Mouse (Mus musculus) limb, embryonic 14.5 days (tissue): ENCODE data around the gene Dmrta2. TPM values are rescaled to one million over a fixed set of nuclear protein-coding genes. Genes with fewer than 3 reads are reported as not detected.

ENCODE experiments used
- ATAC-seq: fragments of 200-750 bp; cut with Nextera tagmentation; 2 replicates; pipeline ENCODE4 v1.8.0; 2017; ENCODE audit warnings: low read depth, moderate number of reproducible peaks, moderate TSS enrichment; ENCODE audit not compliant: low FRiP score
- DNase-seq: peaks from one replicate; pipeline ENCODE4 v3.0.0-alpha.2; 2015; ENCODE audit warnings: low spot score
- H3K27ac ChIP-seq: fragments of 300-500 bp; sonication (generic); replicated peaks from 2 replicates; pipeline ENCODE4 v1.5.1; 2014; ENCODE audit warnings: low read depth, mild to moderate bottlenecking, low read length, moderate library complexity, mixed read lengths
- H3K27me3 ChIP-seq: fragments of 300-500 bp; sonication (generic); 2 replicates; pipeline ENCODE4 v1.6.1; 2014; ENCODE audit warnings: low read length, mixed read lengths; ENCODE audit not compliant: control insufficient read depth, insufficient read depth
- H3K36me3 ChIP-seq: fragments of 300-500 bp; sonication (generic); 2 replicates; pipeline ENCODE4 v1.6.1; 2014; ENCODE audit warnings: mild to moderate bottlenecking, low read length, moderate library complexity, mixed read lengths; ENCODE audit not compliant: control insufficient read depth, insufficient read depth
- H3K4me1 ChIP-seq: fragments of 300-500 bp; sonication (generic); 2 replicates; pipeline ENCODE4 v1.6.1; 2014; ENCODE audit warnings: antibody characterized with exemption, low read length, mixed read lengths; ENCODE audit not compliant: control insufficient read depth, insufficient read depth
- H3K4me2 ChIP-seq: fragments of 300-500 bp; sonication (generic); replicated peaks from 2 replicates; pipeline ENCODE4 v1.6.1; 2014; ENCODE audit warnings: low read depth, mild to moderate bottlenecking, low read length, moderate library complexity; ENCODE audit not compliant: severe bottlenecking
- H3K4me3 ChIP-seq: fragments of 300-500 bp; sonication (generic); replicated peaks from 2 replicates; pipeline ENCODE4 v1.5.1; 2014; ENCODE audit warnings: low read length
- H3K9ac ChIP-seq: fragments of 300-500 bp; sonication (generic); 2 replicates; pipeline ENCODE4 v1.6.1; 2014; ENCODE audit warnings: mild to moderate bottlenecking, low read depth, low read length, moderate library complexity; ENCODE audit not compliant: severe bottlenecking
- H3K9me3 ChIP-seq: fragments of 300-500 bp; sonication (generic); 2 replicates; pipeline ENCODE4 v1.6.1; 2016; ENCODE audit warnings: low read length; ENCODE audit not compliant: control insufficient read depth
- POLR2A ChIP-seq: fragments of 200-500 bp; IDR thresholded peaks from 2 replicates; pipeline ENCODE4 v1.8.0; 2012; ENCODE audit warnings: inconsistent platforms, mild to moderate bottlenecking, moderate library complexity, borderline replicate concordance; ENCODE audit not compliant: insufficient read depth, insufficient read length; ENCODE audit errors: extremely low read depth
- WGBS: fragments of 180-500 bp; shearing (Covaris S2); extraction: QIAGEN DNeasy Blood & Tissue Kit; methylation state at CpG from one replicate; pipeline ENCODE4 v1.1.7; 2014; 5-methylcytosine and 5-hydroxymethylcytosine counted together
- polyA plus RNA-seq, 2 experiments: library from polyadenylated mRNA; depleted of rRNA in 1 of 2; stranded (reverse) in 1 of 2; unstranded in 1 of 2; fragments of >200 nt; fragmentation: Nextera tagmentation in 1 of 2; extraction: Ambion mirVana in 1 of 2; gene quantifications; 2 replicates each; pipeline versions ENCODE4 v1.2.1 to v1.2.3; 2012 to 2014

The Dmrta2 gene
- polyA plus RNA-seq, 2 experiments, result 0.82 TPM; not detected in 1

DNA sequence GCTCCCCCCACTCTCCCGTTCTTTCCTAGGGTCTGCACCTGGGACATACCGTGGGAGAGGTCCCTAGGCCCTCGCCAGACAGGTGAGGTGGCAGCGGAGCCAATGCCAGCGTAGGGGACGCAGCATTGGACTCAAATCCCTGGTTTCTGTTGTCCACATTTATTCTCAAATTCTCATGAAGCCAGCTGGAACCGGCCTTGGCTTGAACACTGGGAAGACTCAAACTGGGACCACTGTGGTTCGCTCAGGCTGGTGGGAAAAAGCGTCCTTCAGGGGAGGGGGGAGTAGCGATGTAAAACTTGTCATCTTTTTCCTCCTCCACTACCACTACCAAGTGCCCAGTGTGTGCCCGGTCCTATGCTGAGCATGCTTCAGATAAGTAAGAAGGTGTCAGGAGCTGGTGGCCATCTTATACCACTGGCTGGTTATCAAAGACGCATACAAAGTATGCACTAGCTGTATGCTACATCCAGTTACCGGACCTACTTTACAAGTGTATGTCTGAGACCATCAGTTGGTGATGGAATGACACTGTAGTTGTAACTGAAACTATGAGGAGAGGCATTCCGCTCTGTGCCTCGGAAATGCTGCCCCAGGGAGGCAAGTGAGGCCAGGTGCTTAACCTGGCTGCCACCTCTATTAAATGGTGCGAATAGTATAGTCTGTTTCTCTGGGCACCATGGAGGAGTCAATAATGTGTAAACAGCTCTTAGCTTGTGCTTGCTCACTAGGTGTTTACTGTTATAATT is 7.7 kb downstream of the Dmrta2 start:
- WGBS, result 6% methylated on average over 16 of the region's 16 CpGs
- DNase-seq, result no peak

DNA sequence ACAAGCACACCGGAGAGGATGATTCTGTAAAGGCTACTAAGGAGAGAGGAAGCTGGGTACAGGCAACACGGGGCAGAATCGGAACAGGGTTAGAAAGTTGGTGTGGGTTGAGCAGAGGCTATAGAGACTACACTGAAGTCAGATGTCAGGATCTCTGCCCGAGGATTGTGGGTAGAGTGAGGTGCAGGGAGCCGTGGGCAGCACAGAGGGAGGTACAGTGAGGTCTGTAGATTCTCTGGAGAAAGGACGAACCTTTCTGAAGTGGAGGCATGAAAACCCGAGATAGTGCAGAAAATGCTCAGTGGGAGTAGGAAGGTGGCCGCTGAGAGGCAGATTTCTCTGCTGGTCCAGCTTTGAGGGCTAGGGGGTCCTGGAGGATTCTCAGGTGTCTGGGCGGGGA is 8.4 kb downstream of the Dmrta2 start:
- Histone ChIP-seq H3K4me2 (no peak overlapping the region), H3K36me3 (no peaks in the 10 kb centered on the region), H3K9me3 (no peaks in the 10 kb centered on the region), H3K4me1 (peaks cover 9% of the 10 kb centered on the region; the same call in 1 of the 2 replicates), H3K27me3 (peaks cover 92% of the 10 kb centered on the region), H3K27ac (no peak overlapping the region), H3K9ac (no peak overlapping the region), H3K4me3 (no peak overlapping the region)
- DNase-seq, result no peak
- 4% methylated on average over 9 of the region's 9 CpGs for whole genome bisulfite sequencing
- no peak for ATAC-seq
- no peak for TF ChIP-seq POLR2A

More for the DNA sequence above, 7.7 kb downstream of the Dmrta2 start:
- no peak for ATAC-seq
- Histone ChIP-seq H3K36me3 (no peaks in the 10 kb centered on the region), H3K4me3 (no peak overlapping the region), H3K9me3 (no peaks in the 10 kb centered on the region), H3K4me2 (no peak overlapping the region), H3K4me1 (peaks cover 9% of the 10 kb centered on the region; the same call in 1 of the 2 replicates), H3K27me3 (peaks cover 95% of the 10 kb centered on the region), H3K9ac (no peak overlapping the region), H3K27ac (no peak overlapping the region)
- no peak for TF ChIP-seq POLR2A

DNA sequence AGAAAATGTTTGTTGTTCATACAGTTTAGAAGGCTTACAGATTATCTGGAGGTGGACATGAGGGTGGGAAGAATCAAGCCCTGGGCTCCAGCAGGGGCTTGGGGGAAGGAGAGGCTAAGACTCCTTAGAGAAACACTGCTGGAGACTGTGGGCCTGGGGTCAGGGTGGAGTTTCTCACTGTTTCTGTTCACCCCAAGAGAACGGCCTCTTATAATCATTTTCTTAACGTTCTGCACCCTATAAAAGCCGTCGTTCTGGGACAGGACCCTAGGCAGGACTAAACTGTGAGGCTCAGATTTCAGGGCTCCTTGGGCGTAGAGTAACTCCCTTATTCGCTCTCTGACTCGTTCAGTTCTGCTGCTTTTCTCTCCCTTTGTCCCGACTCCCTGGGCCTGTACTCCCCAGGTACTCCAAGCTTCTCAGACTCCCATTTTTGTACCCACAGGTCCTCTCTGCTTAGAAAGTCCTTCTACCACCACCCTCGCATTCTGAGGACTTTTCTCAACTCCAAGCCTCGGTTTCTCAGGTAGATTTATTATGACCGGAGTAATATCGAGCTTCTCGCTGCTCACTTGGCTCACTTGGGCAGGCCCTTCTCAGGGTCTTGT is 9.0 kb downstream of the Dmrta2 start:
- Histone ChIP-seq H3K27me3 (peaks cover 90% of the 10 kb centered on the region), H3K4me2 (no peak overlapping the region), H3K27ac (no peak overlapping the region), H3K4me3 (no peak overlapping the region), H3K36me3 (no peaks in the 10 kb centered on the region), H3K4me1 (peaks cover 9% of the 10 kb centered on the region; the same call in 1 of the 2 replicates), H3K9ac (no peak overlapping the region), H3K9me3 (no peaks in the 10 kb centered on the region)
- TF ChIP-seq POLR2A, result no peak
- 4% methylated on average over 13 of the region's 13 CpGs for WGBS
- ATAC-seq (no peak), DNase-seq (no peak)

DNA sequence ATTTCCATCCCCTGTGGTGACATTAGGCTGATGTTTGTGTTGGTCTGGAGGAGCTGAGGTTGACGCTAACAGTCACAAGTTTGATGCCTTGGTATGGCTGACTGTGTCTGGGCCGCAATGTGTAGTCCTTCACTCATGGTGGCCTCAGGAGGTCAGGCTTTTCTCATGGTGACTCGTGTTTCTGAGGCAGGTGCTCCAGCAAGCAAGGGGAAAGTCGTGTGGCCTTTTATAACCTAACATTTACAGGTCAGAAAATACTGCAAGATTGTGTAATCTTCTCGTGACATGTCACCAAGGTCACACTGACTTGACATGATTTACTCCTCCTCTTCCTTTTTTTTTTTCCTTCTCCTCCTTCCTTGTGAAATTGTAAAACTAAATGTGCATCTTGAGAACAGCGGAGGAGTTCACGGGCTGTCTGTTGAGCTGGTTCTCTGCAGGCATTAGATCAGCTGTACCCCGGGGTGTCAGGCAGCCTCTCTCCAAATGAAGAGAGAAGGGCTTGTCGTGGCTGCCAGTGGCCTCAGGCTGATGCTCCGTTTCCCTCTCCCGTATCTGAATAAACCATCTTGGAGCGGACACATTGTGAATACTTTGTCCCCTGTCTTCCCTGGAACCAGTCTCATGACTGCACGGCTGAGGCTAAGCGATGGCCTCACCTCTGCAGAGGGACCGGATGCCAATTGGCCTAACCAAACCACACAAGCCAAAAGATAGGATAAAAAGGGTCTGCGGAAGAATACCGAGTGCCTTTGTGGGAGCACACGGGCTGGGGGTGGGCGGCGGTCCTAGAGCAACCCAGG is 9.9 kb downstream of the Dmrta2 start:
- no peak for TF ChIP-seq POLR2A
- H3K9me3 ChIP-seq, result no peaks in the 10 kb centered on the region
- WGBS, result 6% methylated on average over 20 of the region's 20 CpGs
- ATAC-seq (no peak), DNase-seq (no peak)
- no peaks in the 10 kb centered on the region for H3K36me3 ChIP-seq
- H3K4me1 ChIP-seq, result 0 out of 2 replicates have a peak, but pooled peaks cover 5% of the 10 kb centered on the region
- peaks cover 89% of the 10 kb centered on the region for H3K27me3 ChIP-seq
- H3K4me2 ChIP-seq, result no peak overlapping the region
- no peak overlapping the region for H3K4me3 ChIP-seq
- no peak overlapping the region for H3K9ac ChIP-seq
- H3K27ac ChIP-seq, result no peak overlapping the region

DNA sequence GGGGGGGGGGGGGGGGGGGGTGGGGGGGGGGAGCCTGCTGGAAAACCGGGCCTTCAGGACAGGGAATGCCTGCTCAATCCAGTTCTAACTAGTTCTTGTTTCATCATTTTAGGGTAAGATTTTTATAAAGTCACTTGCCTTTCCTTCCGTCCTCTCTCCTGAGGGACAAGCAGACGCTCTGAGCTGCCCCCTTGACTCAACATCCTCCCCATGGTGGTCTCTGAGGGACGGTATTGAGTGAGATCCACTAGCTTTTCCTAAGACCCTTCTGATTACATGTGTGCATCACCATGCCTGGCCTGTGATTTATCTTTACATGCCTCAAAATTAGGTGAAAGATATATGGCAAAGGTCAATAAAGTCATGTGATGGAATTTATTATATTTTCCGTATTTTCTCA is 10.6 kb downstream of the Dmrta2 start:
- Histone ChIP-seq H3K27me3 (peaks cover 83% of the 10 kb centered on the region), H3K36me3 (no peaks in the 10 kb centered on the region), H3K4me1 (0 out of 2 replicates have a peak, but pooled peaks cover 5% of the 10 kb centered on the region), H3K4me3 (no peak overlapping the region), H3K27ac (no peak overlapping the region), H3K9me3 (no peaks in the 10 kb centered on the region), H3K4me2 (no peak overlapping the region), H3K9ac (no peak overlapping the region)
- ATAC-seq (no peak), DNase-seq (no peak)
- no peak for TF ChIP-seq POLR2A
- WGBS, result 11% methylated on average over 4 of the region's 5 CpGs
